Mouse (Mus musculus): Measurements from ENCODE around the gene Cryba4. TPM values are rescaled to one million over a fixed set of nuclear protein-coding genes. Genes with fewer than 3 reads are reported as not detected.

The Cryba4 gene
- total RNA-seq, 4 experiments from 2014 or later = 7.6 to 10.4 (median 8.5) TPM

DNA sequence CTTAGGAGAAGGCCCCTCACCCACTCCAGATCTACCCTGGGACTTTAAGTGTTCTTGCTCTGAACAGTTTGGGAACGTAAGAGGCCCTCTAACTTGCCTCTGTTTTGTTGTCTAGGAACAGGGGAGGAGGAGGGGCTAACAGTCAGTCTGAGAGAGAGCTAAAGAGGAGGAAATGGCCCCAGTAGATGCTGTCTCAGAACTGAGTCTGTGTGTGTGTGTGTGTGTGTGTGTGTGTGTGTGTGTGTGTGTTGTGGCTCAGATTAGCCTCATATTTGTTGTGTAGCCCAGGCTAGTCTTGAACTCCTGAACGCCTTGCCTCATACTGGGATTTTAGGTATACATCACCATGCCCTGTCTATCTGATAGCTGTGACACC is 34.3 kb upstream of the Cryba4 start:
- no peak for DNase-seq (ENCODE audit: low spot score)

DNA sequence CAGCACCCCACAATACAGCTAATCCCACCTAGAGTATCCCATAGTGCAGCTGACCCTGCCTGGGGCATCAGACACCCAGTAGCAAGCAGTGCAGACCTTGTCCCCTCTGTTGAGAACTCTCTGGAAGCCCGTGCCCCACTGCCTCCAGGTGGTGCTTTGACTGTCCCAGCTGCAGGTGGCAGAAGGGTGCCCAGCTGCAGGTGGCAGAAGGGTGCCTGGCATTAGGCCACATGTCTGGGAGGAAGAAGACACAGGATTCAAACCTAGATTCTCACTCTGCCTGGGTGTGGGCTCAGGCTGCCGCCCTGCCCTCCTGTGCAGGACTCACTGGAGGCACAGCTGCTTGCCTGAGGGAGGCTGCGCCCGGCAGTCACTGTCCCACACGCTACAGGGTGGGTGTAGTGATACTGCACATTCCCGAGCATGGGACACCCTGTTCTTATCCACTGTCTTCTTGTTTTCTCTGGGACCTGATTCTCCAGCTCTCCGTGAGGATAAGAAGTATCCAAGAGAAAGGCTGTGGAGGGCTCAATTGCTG is 33.3 kb upstream of the Cryba4 start:
- DNase-seq (ENCODE audit: low spot score) = no peak

DNA sequence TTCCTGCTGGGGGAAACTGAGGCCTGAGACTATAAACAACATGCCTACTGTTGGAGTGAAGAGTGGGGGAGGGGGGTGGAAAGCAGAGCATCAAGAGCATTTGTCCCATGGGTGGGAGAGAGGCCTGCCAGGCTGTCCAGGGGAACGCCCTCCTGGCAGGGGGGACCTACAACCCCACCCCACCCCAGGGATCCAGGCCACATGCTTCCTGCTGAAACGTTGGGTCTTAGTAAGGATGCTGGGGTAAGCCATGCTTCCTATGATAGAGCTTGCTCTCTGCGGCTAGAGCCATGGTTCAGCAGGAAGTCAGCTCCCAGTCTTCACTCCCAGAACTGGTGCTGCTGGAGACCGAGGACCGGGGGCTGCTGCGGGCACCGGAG is 31.9 kb upstream of the Cryba4 start:
- DNase-seq (ENCODE audit: low spot score) = no peak

DNA sequence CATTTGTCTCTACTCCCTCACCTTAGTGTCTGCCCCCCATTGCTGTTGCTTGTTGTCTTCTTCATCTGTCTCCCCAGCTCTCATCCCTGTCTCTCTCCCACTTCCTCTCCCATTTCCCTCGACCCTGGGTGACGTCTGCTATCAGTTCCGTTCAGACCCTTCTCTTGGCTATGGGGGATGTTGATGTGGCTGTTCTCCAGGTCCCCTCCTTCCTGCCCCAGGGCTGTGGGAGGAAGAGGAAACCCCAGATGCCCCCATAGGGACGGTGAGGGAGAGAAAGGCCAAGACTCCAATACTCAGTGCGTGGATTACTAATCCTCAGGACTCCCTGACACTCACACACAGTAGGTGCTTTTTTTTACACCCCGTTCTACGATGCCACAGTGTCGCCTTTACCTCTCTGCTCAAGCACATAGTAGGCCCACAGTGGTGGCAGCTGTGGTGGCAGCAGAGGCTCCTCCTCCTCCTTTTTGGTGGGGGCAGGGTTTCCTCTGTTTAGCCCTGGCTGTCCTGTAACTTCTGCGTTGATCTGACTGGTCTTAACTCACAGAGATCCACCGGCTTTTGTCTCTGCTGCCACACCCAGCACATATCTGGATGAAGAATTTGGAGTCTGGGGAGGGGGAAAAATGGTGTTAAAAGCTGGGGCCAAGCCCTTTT is 31.4 kb upstream of the Cryba4 start:
- DNase-seq (ENCODE audit: low spot score) = peak; percentile 80

DNA sequence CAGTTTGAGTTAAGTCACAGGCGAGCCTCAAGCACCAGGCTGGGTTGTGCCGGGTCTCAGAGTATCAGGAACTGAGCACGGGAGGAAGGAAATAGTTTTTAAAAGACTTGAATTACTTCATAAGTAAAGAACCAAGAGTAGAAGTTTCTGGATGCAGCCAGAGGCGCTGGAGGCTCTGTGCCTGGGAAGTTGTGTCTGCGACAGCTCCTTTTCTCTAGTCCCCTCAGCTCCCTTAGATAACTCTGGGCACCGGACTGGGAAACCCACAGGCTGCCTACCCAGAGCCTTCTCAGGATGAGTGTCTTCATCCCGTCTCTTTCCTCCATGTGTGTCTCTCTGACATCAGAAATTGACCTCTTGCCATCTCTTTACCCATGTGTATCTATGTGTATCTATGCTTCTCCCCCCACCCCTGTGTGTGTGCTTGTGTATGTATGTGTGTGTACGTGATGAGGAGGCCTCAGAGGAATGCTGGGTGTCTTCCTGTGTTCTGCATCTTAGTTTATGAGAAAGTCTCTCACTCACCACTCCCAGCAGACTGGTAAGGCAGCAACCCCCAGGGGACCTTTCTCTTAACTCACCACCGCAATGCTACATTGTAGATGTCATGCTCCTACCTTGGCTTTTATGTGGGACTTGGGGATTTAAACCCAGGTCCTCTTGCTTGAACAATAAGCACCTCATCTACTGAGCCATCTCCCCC is 30.6 kb upstream of the Cryba4 start:
- DNase-seq (ENCODE audit: low spot score) = peak; percentile 57

DNA sequence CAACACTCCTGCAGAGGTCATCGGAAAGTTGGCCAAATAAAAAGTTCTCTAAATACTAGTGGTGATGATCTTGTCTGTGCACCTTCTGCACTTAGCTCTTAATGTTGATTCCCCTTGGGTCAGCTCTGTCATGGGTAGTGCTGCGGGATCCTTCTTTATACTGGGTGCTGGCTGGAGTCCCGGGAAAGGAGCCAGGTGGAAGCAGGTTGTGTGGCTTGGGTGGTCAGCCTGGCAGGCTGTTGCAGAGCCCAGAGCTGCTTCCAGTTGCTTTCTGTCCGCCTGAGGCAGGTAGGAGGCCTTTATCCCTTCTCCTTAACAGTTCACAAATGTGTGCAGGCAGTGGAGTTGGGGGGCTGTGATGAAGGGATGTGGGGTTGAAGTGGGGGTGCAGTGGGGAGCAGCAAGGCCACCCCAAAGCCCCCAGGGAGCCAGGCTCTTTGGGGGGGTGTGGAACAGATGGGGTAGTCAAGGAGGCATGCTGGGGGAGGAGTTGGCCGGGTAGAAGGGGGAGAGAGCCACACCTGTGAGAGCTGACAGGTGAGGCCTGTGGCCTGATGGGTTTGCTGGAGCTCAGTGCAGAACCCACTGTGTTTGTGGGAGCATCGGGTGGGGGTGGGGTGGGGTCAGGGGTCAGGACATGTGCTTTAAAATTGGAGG is 29.9 kb upstream of the Cryba4 start:
- no peak for DNase-seq (ENCODE audit: low spot score)

DNA sequence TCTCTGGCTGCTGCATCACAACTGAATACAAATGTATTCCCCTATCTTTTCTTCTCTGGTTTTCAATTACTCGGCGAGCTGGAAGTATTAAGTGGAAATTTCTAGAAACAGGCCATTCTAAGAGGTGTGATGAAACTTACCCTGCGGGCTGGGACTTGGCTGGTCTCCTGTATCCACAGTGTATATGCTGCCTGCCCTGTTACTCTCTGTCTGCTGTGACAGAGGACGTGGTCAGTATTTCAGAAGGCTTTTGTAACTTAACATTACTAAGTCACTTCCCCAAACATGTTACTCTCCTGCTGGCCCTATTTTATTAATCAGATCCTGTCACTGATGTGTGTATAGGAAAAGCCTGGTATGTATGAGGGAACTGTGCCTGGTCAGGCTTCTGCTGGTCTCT is 29.4 kb upstream of the Cryba4 start:
- DNase-seq (ENCODE audit: low spot score) = no peak

DNA sequence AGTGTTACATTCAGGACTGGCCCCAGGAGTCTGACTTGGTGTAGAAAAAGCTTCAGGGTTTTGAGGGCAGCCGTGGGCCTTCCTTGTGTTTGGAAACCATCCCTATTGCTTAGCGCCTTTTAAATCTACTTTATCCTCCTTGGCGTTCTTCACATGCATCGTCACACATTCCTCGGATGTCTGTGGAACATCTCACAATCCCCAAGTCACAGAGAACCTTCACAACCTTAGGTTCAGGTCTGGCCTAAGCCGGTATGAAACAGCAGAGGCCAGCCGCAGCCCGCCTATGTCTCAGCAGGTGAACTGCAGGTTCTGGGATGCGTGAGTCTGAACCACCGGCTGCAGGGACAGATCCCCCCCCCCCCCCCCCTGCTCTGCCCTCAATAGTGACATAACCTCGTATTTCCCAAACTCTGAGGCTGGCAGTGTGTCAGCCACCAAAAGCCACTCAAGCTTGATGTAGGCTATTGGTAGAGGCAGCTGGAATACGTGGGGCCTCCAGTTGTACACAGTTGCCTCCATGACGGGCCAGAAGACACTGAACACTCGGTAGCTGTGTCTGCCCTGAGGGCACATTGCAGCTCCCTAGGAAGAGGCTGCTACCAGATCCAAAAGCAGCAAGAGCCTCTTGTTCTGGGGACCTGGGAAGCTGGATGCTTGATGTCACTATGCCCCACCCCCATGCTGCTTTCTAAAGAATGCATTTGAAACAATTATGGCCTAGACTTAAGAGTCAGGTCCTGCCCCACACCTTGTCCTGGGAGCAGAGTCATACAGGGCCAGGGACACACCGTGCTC is 28.7 kb upstream of the Cryba4 start:
- no peak for DNase-seq (ENCODE audit: low spot score)

DNA sequence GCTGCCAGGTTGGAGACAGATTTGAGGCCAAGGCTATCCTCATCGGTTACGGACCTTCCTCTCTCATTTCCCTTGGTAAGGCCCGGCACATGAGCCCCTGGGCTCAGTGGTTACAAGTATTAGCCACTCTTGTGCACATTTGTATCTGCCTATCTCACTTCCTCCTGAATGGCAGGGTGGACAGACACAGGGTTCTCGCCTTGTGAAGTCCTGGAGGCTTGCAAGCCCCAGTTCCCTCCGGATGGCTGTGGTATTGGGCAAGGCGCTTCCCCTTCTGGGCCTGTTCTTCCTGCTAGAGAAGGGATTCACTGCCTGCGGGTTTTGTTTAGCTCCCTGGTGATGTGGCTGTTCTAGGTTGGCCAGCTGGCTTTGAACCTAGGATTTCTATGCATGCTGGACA is 27.8 kb upstream of the Cryba4 start:
- peak; percentile 58 for DNase-seq (ENCODE audit: low spot score)

DNA sequence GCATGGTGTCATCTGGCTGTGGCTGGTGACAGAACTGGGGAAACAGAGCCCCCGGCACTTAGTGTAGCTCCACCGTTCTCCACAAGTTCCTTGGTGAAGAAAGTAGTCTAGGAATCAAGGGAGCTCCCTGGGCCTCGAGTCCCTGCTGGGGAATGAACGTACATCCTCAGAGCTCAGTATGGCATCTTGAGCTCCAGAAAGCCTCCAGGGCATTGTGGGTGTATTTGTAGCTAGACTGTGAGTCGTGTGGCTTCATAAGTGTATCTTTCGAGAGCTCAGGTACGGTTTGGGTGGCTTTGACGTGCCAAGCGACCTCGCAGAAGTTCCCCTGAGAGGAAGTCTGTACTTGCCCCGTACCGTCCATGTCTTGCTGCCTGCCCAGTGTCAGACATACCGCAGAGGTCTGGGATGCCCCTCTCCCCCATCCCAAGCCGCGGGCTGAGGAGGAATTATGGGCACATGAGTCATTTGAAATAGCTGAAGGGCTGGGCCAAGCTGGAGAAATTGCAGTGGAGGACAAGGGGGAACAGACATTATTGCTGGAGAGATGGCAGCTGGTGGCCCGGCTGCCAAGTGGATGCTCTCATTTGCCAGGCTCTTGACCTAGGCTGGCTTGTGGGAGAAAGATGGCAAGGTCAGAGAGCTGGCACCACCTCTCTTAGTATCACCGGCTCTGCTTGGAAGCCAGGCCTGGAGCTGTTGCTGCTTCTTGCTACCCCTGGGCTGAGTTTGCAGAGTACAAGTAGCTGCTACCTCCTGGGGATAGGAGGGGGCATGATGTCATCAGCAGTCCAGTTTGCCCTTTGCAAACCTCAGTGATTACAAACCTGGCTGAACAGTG is 27.1 kb upstream of the Cryba4 start:
- DNase-seq (ENCODE audit: low spot score) = peak; percentile 52

DNA sequence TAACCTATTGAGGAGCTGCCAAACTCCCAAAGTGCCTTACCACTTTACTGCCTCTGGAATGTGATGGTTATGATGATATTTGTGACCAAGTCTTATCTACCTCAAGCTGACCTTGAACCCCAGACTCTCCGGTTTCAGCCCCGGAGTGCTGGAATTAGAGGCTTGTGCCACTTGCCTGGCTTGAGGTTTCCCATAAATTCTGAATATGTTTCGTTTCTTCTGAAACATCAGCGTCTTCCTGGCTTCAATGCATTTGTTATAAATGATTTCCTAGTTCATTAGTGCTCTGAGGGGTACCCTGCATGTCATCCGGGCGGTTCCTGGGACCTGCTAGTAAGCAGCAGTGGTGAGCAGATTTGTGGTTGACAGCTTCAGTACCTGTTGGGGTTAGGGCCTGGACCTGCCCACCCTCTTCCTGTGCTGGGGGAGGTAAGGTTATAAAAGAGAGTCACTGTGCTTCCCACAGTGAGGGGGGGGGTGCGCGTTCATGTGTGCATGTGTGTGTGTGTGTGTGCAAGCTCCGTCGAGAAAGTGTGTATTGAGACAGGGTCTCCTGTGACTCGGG is 25.7 kb upstream of the Cryba4 start:
- no peak for DNase-seq (ENCODE audit: low spot score)

DNA sequence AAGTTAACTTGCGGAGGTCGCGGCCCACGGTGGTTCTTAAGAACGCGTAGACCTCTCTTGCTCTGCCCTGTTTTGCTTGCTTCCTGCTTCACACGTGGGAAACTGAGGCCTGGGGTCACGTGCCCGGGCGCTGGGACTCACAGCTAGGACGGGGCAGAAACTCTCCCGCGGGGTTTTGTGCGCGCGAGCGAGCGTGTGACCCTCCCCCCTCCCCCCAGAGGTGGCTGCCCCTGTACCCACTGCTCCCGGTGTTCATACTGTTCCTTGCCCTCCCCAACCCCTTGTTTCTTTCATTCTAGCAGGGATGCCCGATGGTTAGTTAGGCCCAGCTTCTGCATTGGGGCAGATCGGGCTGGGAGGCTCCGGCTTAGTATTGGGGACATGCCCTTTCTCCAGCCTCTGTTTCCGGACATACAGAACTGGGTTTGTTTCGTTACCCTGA is 24.6 kb upstream of the Cryba4 start:
- no peak for DNase-seq (ENCODE audit: low spot score)

DNA sequence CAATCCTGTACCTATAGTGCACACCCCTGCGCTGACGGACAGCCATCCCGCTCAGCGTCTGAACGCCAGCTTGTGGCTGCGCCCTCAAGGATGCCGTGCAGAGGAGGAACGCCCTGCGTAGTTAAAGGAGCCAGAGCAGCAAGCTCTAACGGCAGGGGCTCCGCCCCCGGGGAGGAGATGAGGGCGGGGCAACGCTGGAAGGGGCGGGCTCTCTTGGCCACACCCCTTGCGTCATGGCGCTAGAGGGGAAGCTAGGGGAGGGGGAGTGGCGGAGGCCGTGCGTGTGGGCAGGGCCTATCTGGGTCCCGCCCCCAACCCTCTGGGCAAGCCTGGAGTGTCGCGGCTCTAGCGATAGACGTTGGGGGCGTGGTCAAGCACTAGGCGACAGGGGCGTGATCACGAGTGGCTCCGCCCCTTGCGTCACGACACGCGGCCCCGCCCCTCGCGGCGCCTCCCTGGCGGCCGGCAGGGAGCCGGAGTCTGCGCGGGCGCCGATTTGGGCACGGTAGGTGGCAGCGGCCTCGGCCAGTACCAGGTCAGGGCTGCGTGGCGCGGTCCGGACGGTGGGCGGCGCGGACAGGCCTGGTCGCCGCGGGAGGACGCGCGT is 24.1 kb upstream of the Cryba4 start, which contains the start of gene Tpst2:
TSS of gene Tpst2 (plus strand) at position 425 of the 607 bp plus-strand sequence.
- peak; percentile 99 for DNase-seq (ENCODE audit: low spot score)

DNA sequence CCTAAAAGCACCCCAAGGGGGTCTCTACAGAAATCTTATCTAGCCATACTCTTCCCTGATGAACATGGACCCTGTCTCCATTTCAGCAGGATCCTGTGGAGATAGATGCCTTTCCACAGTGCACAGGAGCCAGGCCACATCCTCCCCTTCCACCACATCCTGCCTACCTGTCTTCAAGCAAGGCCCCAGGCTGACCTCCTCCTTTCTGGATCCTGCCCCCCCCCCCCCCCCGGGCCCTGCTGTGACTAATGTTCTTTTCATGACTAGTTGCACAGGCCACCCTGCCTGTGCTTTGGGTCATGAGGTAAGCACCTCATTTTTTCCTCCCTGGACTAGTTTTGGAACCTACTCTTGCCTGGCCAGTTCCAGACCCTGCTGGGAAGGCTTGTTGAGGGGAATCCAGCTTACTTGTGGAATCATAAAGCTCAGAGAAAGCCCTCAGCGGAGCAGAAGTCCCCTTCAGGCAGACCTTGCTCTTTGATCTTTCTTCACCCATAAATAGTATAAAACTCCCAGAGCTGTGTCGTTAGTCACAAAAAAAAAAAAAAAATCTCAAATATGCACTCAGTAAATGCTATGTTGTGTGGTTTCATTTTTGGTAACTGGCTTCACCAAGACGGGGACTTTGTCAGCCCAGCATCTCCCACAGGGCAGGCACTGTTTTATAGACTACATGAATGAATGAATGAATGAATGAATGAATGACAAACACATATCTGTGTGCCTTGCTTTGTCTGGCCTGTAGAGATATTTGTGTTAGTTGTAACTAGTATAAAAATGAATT is 22.9 kb upstream of the Cryba4 start:
- DNase-seq (ENCODE audit: low spot score) = no peak

DNA sequence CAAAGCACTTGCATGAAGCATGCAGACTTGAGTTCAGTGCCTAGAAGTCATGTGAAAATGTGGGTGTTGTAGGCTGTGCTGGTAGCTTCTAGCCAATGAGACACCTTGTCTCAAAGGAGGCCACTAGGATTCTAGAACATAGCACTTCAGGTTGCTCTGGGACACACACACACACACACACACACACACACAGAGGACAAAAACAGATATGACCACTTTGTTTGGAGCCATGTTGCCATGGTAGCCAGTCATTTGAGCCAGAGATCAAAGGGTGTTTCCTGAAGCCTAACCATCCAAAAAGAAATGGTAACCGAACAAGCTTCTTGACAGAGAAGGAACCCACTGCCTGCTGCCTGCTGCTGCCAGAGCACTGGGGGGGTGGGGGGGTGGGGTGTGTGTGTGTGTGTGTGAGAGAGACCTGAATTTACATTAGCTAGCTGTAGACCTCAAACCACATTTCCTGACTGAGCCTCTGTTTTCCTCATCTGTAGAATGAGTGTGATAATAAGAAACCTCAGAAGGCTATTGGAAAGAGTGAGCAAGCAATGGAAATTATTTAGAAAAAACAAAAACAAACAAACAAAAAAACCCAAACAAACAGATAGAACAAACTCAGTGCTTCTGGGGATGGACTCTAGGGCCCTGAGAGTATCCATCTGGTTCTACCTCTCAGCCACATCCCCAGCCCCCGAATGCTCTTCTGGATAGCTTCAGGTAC is 21.6 kb upstream of the Cryba4 start:
- no peak for DNase-seq (ENCODE audit: low spot score)

DNA sequence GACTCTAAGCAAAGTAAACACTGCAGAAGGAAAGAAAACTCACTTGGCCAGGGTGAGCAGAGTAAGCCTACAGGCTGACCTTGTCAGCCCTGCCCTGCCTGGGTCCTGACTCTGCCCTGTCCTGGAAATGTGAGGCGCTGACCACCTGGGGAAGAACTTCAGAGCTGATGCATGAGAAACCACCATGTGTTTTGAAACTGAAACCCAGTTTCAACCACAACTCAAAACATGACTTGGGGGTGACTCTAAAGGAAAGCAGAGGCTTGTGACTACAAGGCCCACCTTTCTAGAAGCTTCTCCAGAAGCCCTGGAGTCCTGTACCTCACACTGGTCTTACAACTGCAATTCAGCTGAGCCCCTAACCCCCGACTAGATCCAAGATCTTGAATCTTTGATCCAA is 20.6 kb upstream of the Cryba4 start:
- DNase-seq (ENCODE audit: low spot score) = no peak

DNA sequence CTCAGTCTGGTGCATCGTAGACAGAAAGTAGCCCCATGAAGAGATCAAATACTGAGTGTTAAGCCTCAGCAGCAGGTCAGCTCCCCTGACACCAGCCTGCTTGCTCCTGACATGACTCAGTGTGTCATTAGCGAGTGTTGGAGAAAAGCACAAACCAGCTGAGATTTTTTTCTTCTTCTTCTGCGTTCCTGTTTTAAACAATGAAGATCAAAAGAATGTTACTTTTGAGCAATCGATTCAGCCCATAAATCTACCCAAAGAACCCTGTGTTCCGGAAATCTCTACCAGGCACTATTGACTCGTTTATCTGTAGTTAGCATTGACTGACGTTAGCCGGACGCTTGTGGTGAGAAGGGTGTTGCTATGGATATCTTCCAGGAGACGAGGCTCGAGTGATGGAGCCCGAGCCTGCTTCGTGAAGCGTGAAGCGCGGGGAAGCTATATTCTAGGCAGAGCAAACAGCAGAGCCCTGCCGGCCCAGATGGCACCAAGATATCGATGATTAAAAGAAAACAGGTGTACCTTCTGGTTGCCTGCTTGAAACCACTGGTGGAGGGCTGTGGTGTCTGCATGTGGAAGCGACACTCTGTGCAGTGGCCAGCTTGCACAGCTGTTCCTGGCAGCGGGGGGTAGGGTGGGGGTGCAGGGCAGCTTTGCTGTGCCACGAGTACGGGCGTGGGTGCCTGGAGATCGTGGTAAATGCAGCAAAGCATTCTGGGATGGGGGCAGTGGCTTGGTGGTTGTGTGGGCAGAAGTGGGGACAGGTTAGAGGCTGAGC is 18.6 kb upstream of the Cryba4 start:
- no peak for DNase-seq (ENCODE audit: low spot score)
